Mouse (Mus musculus): ENCODE data around the gene A830031A19Rik. TPM values are rescaled to one million over a fixed set of nuclear protein-coding genes. Genes with fewer than 3 reads are reported as not detected.

Gene A830031A19Rik
- total RNA-seq, 2 experiments from 2014 or later = not detected

DNA sequence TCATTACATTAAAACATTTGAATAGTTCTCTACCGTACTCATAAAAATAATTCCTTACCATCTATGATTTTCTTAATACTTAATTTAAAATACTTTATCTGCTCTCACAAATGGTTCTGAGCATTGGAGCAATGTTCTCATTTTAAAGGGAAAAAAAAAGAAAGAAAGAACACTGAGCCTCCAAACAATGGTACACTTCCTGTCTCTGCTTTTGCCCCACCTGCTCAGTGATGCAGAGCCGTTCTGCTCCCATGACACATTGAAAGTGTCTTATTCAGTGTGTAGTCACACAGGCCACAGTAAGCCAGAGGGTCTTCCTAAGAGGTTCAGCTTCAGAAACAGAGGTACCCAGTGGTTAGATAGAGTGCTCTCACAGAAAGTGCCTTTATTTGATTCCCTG is 56.1 kb downstream of the A830031A19Rik start:
- no peak for DNase-seq
- intact Hi-C loops (cut with DNase I) = no loop called here

DNA sequence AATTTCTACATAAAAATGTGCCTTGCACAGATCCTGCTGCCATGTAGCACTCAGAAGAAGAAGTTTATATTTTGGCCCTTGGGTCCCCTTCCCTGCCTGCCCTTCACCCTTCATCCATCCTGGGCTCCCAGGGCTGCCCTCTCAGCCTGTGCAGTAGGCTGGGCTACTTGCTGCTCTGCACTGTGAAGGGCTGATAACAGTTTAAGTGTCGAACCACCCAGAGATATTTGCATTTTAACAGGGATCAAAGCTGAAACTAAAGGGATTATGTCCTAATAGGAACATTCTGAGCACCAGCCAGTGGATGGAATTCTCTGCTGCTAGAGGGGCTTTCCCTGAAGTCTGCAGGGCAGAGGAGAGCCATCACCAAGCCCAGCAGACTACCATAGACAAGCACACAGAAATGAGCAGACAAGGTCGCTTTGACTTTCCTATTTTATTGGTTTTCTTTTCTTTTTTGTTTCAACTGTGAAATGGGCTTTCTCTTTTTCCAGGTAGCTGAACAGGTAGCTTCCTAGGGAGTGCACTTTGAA is 58.1 kb downstream of the A830031A19Rik start:
- intact Hi-C loops (cut with DNase I) = no loop called here
- no peak for DNase-seq

DNA sequence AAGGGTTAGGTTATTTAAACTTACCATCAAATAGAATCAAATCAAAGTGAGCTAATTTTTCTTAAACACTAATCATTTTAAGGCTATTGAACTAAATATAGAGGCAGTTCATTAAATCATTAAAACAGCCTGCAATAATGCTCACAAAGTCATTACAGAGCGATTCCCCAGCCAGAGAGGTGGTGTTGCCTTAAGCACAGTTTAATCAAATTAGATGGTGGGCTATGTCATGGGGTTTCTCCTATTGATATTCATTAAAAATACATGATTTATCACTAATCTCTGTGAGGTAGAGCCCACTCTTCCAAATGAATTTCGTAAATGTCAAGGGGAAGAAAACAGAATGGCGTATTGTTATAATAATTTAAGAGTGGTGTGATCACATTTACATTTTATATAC is 58.8 kb downstream of the A830031A19Rik start:
- DNase-seq = no peak
- intact Hi-C loops (cut with DNase I) = no loop called here

- DNase-seq = no peak
- intact Hi-C loops (cut with DNase I) = no loop called here
Measured at GRCm38 (mm10) chr11:24014642-24015041, 60.2 kb downstream of the A830031A19Rik start.

DNA sequence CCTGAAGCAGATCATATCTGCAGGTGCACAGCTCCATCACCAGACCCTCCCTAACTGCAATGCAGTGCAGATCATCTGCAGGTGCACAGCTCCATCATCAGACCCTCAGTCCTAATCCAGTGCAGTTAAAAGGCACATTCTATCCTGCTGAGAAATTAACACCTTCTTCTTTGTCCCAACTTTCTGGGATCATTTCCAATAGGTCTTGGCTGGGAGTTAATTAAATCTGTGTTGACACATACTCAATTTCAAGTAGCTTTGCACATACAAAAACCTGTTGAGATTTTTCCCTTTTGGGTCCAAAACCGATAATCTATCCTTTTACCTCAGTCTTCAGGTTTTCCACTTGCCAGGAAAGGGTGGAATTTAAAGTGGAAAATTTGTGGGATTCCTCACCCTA is 62.6 kb downstream of the A830031A19Rik start:
- intact Hi-C loops (cut with DNase I) = no loop called here
- DNase-seq = no peak

- DNase-seq = no peak
- intact Hi-C loops (cut with DNase I) = no loop called here
Measured at GRCm38 (mm10) chr11:24008976-24009375, 65.9 kb downstream of the A830031A19Rik start.

GRCm38 (mm10) chr11:24008244-24008643 is 66.6 kb downstream of the A830031A19Rik start:
- intact Hi-C loops (cut with DNase I) = no loop called here
- peak in 1 of 2 experiments; percentile 21 for DNase-seq

GRCm38 (mm10) chr11:24005445-24006156 is 69.3 kb downstream of the A830031A19Rik start:
- intact Hi-C loops (cut with DNase I) = no loop called here
- peak; percentile 5 to 24 for DNase-seq

GRCm38 (mm10) chr11:24000675-24001074 is 74.2 kb downstream of the A830031A19Rik start:
- intact Hi-C loops (cut with DNase I) = no loop called here
- DNase-seq = no peak

Small RNA genes lying within 50 kb of the gene (microRNA-seq; reads per million reads assigned to microRNA genes)
- 0 reads per million in 2 experiments for gene Gm44381

Other genes with a start within 250 kb of the A830031A19Rik start
- gene Papolg, start 179.8 kb downstream of the A830031A19Rik start, total RNA-seq (2021) = 1 to 10 TPM; 8.6 to 10.0 TPM
- gene Bcl11a, start 3.0 kb upstream of the A830031A19Rik start, total RNA-seq (2021) = 1 to 10 TPM; 4.4 to 7.4 TPM

Measured in heart, postnatal 10 days (tissue).